Mouse (Mus musculus) left cerebral cortex, adult 18-20 months (tissue): ENCODE results near the gene Rfx4. TPM values are rescaled to one million over a fixed set of nuclear protein-coding genes. Genes with fewer than 3 reads are reported as not detected.

Source experiments
- DNase-seq, 2 experiments: peaks; one replicate each; pipeline ENCODE4 v3.0.0; 2021 to 2022; ENCODE audit warnings: low spot score in 2 of 2, mixed read lengths in 1 of 2
- total RNA-seq, 2 experiments: library from RNA; stranded (reverse); gene quantifications; 2 replicates each; pipeline ENCODE4 v1.2.3; 2021

The Rfx4 gene
- total RNA-seq, 2 experiments from 2014 or later = 10.1 to 12.5 TPM

- peak in 1 of 2 experiments; percentile 30 for DNase-seq
Measured at GRCm38 (mm10) chr10:84948970-84949683, 193.3 kb downstream of the Rfx4 start.

DNA sequence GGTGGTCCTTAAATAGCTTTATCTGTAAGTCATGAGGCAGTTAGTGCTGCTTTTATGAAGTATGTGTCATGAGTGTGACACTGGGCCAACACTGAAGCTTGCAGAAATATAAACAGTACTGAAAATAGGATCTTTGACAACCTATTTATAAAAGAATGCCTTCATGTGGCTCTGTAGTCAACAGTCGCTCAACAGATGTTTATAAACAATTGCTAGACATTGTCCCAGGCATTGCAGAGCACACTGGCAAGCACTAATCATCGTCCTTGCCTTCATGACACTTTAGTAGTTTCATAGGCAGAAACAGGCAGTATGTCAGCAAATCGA, 193.8 kb downstream of the Rfx4 start:
- DNase-seq = no peak

DNA sequence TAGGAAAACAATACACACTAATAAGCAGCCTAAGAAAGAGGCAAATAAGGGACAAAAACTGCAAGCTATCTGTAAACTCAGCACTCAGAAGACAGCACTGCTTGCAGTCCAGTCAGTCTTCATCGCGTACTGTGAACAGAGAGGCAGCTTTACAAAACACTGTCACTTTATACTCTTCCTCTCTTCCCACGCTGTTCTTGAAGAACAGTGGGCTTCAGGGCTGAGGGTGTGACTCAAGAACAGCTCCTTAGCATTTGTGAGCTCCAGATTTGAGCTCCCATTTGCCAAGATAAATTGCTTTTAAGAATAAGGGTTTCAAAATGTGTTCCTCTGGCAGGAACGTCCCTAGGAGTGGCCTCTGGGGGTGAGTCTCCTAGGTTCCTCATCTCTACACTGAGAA, 194.5 kb downstream of the Rfx4 start:
- DNase-seq = peak in 1 of 2 experiments; percentile 11

GRCm38 (mm10) chr10:84954236-84954635, 198.4 kb downstream of the Rfx4 start:
- DNase-seq = no peak

Other genes starting within 250 kb of the Rfx4 start
- gene Ckap4, start 222.0 kb upstream of the Rfx4 start, total RNA-seq = 10 to 100 TPM; 21.4 to 22.6 TPM
- gene Tcp11l2, start 179.4 kb upstream of the Rfx4 start, total RNA-seq = 10 to 100 TPM; 22.4 to 25.2 TPM
- 10 to 100 TPM; 15.0 to 16.3 TPM for gene Polr3b, start 133.8 kb upstream of the Rfx4 start, total RNA-seq
- gene Ric8b, start 161.6 kb downstream of the Rfx4 start, total RNA-seq = 10 to 100 TPM; 63.5 to 65.4 TPM